Mouse (Mus musculus) stomach, postnatal 0 days (tissue): Measurements from ENCODE around the gene Eng. TPM values are rescaled to one million over a fixed set of nuclear protein-coding genes. Genes with fewer than 3 reads are reported as not detected.
A peak's percentile ranks its signal among the peaks of the same experiment; 100 is the strongest.

ENCODE experiments used
- ATAC-seq: fragments of 200-750 bp; cut with Nextera tagmentation; 2 replicates; pipeline ENCODE4 v1.8.0; 2017; ENCODE audit not compliant: low FRiP score, low TSS enrichment
- DNase-seq: peaks from one replicate; pipeline ENCODE4 v3.0.0-alpha.2; 2016; ENCODE audit warnings: low spot score
- H3K27ac ChIP-seq: fragments of 300-500 bp; sonication (generic); replicated peaks from 2 replicates; pipeline ENCODE4 v1.5.1; 2014; ENCODE audit warnings: mild to moderate bottlenecking, control low read depth
- H3K27me3 ChIP-seq: fragments of 300-500 bp; sonication (generic); 2 replicates; pipeline ENCODE4 v1.6.1; 2014; ENCODE audit warnings: low read length; ENCODE audit not compliant: control insufficient read depth, insufficient read depth
- H3K36me3 ChIP-seq: fragments of 300-500 bp; sonication (generic); 2 replicates; pipeline ENCODE4 v1.6.1; 2014; ENCODE audit warnings: low read length, mixed read lengths; ENCODE audit not compliant: control insufficient read depth, insufficient read depth
- H3K4me1 ChIP-seq: fragments of 300-500 bp; sonication (generic); replicated peaks from 2 replicates; pipeline ENCODE4 v1.6.1; 2014; ENCODE audit warnings: antibody characterized with exemption; ENCODE audit not compliant: control insufficient read depth, insufficient read depth
- H3K4me2 ChIP-seq: fragments of 300-500 bp; sonication (generic); replicated peaks from 2 replicates; pipeline ENCODE4 v1.6.1; 2014; ENCODE audit warnings: low read depth, mild to moderate bottlenecking, control low read depth, moderate library complexity
- H3K4me3 ChIP-seq: fragments of 300-500 bp; sonication (generic); 2 replicates; pipeline ENCODE4 v1.5.1; 2014; ENCODE audit warnings: low read depth, low read length, control low read depth
- H3K9ac ChIP-seq: fragments of 300-500 bp; sonication (generic); 2 replicates; pipeline ENCODE4 v1.6.1; 2014; ENCODE audit warnings: mild to moderate bottlenecking, low read length, control low read depth, mixed read lengths
- H3K9me3 ChIP-seq: fragments of 300-500 bp; sonication (generic); 2 replicates; pipeline ENCODE4 v1.6.1; 2016; ENCODE audit warnings: low read length; ENCODE audit not compliant: control insufficient read depth
- CTCF ChIP-seq: IDR thresholded peaks from 2 replicates; pipeline ENCODE4 v1.5.1; 2016; ENCODE audit warnings: antibody characterized with exemption, low read depth, mild to moderate bottlenecking, moderate library complexity
- EP300 ChIP-seq: optimal IDR thresholded peaks from 2 replicates; pipeline ENCODE3; 2016; ENCODE audit warnings: antibody characterized with exemption
- WGBS: fragments of 180-500 bp; shearing (Covaris S2); extraction: QIAGEN DNeasy Blood & Tissue Kit; methylation state at CpG from one replicate; pipeline ENCODE4 v1.1.7; 2014; 5-methylcytosine and 5-hydroxymethylcytosine counted together
- polyA plus RNA-seq: library from polyadenylated mRNA; unstranded; fragments of >200 nt; fragmentation: Nextera tagmentation; extraction: Ambion mirVana; gene quantifications from 2 replicates; pipeline ENCODE4 v1.2.1, GENCODE M21; 2015

Eng gene
- polyA plus RNA-seq, 1 experiment from 2014 or later = 23.0 TPM

DNA sequence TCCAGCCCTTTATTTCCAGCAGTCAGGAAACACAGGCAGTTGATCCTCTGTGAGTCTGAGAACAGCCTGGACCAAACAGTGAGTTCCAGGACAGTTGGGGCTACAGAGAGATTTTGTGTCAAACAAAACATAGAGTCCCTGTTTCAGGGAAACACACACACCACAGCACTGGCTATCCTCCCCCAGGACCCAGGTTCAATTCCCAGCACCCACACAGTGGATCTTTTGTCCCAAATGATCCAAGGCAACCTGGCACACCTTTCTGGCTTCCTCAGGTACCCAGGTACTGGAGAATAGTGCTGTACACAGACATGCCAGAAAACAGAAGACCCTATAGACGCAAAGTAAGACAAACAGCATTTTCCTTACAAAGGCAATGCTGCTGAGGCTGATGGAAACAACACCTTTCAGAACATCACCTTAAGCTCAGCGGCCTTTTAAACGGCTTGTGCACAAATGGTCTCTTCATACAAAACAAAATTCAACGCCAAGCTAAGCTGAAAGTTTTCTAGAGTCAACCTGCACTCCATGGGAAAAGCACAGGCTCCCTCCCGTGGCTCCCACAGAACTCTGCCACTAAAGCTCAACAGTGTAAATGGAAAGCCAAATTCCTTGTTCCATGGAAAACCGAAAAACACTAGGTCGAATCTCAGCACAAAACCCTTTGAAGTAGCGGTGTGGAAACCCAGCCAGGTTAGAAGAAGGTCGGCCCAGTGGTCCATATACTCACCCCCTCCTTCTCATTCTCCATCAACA, 65.1 kb downstream of the Eng start:
- Histone ChIP-seq H3K9me3 (no peaks in the 10 kb centered on the region), H3K27me3 (no peaks in the 10 kb centered on the region), H3K36me3 (peaks cover 21% of the 10 kb centered on the region), H3K9ac (peak overlapping the region; percentile 84), H3K27ac (peak overlapping the region; percentile 97), H3K4me1 (no peaks in the 10 kb centered on the region), H3K4me3 (peak overlapping the region; percentile 81), H3K4me2 (peak overlapping the region; percentile 84)
- TF ChIP-seq CTCF (peak; percentile 53), EP300 (no peak)
- ATAC-seq = no peak
- DNase-seq = no peak
- 21% methylated on average over 9 of the region's 9 CpGs for WGBS

DNA sequence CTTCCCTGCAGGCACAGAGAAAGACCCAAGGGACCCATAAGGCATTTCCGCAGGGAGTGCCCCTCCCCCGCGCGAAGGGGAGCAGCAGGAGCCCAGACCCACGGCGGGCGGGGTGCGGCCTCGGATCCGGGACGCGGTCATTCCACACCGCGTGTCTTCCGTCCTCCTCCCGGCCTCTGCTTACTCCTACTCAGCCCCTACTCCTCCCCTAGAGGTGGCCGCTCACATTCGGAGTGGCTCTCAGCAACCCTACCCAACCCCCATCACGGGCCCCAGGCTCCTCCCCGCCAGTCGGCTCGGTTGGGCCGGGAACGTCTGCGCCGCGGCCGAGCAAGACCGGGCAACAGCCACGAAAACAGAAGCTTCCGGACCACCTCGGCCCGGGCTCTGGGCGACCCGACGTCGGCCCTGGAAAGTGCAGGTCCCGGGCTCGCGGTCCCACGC, 65.7 kb downstream of the Eng start:
- H3K27me3 ChIP-seq = no peaks in the 10 kb centered on the region
- H3K4me1 ChIP-seq = no peaks in the 10 kb centered on the region
- DNase-seq (peak; percentile 89), ATAC-seq (peak; percentile 64)
- TF ChIP-seq EP300 (no peak), CTCF (peak; percentile 29)
- peak overlapping the region; percentile 81 for H3K4me3 ChIP-seq
- no peaks in the 10 kb centered on the region for H3K9me3 ChIP-seq
- H3K27ac ChIP-seq = peak overlapping the region; percentile 97
- H3K36me3 ChIP-seq = peaks cover 15% of the 10 kb centered on the region
- peak overlapping the region; percentile 84 for H3K9ac ChIP-seq
- H3K4me2 ChIP-seq = peak overlapping the region; percentile 84
- under 1% methylated on average over 41 of the region's 41 CpGs for WGBS

DNA sequence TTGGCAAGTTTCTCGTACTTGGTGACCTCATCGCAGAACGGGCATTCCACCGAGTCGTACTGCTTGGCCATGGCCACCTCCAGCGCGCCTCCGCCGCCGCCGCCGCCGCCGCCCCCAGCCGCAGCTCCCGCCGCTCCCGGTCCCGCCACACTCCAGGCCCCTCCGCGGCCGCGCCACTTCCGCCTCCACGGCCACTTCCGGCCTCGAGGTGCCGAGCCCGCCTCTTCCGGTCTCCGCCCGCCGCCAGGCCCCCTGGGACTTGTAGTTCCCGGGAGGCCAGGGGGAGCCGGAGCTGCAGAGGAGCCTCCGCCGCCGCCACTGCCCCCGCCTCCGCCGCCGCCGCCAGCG, 66.2 kb downstream of the Eng start:
- ATAC-seq = peak; percentile 89
- peak; percentile 96 for DNase-seq
- Histone ChIP-seq H3K36me3 (peaks cover 15% of the 10 kb centered on the region), H3K4me1 (no peaks in the 10 kb centered on the region; the same call in 1 of the 2 replicates), H3K27me3 (no peaks in the 10 kb centered on the region), H3K9ac (peak overlapping the region; percentile 84), H3K9me3 (no peaks in the 10 kb centered on the region), H3K4me3 (peak overlapping the region; percentile 81), H3K27ac (peak overlapping the region; percentile 97), H3K4me2 (peak overlapping the region; percentile 84)
- 2% methylated on average over 21 of the region's 44 CpGs for WGBS
- no peak for TF ChIP-seq CTCF
- TF ChIP-seq EP300 = no peak

DNA sequence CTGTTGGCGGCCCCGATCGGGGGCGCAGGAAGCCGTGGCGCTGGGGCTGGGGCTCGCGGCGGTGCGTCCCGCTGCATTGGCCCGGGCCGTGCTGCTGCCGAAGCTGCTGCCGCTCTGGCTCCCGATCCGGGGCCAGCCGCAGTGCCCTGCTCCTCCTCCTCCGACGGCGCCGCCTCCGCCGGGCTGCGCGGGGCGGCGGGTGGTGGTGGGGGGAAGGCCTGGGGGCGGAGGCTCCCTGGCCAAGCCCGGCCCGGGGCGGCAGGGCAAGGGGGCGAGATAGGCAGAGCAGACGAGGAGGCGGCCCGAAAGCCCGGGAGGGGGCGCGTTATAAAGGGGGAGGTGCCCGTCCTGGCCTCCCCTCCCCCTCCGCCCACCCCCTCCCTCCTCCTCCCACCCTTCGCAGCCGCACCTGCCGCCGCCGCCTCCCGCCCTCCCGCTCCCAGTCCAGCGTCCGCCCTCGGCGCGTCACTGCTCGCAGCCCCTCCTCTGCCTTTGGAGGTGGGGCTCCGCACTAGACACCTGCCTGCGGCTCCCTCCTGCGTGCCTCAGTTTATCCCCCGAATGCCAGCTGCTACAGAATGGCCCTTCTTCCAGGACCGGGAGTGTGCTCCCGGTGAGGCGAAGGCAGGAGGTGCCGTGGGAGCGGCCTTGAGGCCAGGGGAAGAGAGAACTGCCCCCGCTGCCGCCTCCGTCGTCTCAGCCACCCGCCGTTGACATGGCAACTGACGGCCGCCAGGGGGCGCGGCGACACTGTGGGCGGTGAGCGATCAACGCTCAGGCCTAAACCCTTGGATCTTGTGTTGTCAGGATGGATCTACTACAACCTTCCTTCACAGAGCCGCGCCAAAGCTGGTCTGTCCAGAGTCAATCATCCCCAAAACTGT, 66.8 kb downstream of the Eng start, which contains the start of gene Cdk9:
Cdk9 (minus strand) TSS at position 143 of the 884 bp plus-strand sequence.
- H3K9ac ChIP-seq = peak within 1 kb of the TSS; percentile 84
- WGBS = under 1% methylated on average over 37 of the region's 79 CpGs
- no peaks in the 10 kb centered on the region; the same call in 1 of the 2 replicates for H3K4me1 ChIP-seq
- no peaks in the 10 kb centered on the region for H3K9me3 ChIP-seq
- H3K27ac ChIP-seq = peak within 1 kb of the TSS; percentile 97
- peak; percentile 95 for DNase-seq
- peaks cover 11% of the 10 kb centered on the region for H3K36me3 ChIP-seq
- H3K4me2 ChIP-seq = peak within 1 kb of the TSS; percentile 84
- ATAC-seq = peak; percentile 86
- TF ChIP-seq CTCF (peak; percentile 99), EP300 (no peak)
- H3K27me3 ChIP-seq = no peaks in the 10 kb centered on the region
- peak within 1 kb of the TSS; percentile 81 for H3K4me3 ChIP-seq

DNA sequence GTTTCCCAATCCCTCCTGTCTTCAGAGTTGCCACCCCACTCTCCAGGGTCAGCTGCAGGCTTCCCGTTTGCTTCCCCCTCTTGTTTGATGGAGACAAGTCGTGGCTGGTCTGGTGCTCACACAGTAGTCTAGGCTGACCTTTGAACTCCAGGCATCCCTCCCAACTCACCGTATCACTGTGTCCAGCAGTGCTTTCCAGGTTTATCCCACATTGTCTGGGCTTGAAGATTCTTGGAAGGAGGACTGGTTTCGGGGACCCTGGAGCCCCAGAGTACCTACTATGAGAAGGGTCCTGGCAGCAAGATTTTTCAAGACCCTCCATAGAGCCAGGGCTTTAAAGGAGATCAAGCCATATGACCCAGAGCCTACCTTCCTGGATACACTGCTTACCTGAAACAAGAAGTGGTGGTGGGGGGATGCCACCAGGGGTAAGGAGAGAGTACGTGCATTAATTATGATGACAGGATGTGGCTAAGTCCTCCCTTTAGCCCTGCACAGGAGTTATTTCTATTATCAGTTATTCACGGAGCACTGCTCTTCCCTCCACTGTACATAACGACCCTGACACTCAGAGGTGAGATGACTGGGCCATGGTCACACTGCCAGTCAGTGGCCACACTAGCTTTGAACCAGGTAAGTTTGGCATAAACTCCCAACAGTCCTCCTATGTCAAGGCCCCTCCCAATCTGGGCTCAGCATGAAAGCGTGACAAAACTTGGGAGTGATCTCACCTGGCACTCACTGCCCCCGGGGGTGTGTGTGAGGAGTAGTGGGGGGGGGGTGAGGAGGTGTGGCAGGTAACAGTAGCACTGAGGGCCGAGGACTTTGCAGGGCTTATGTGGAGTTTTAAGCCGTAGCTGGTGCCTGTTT, 68.0 kb downstream of the Eng start:
- Histone ChIP-seq H3K9ac (peak overlapping the region; percentile 84; the same call in 1 of the 2 replicates), H3K27me3 (no peaks in the 10 kb centered on the region), H3K4me2 (no peak overlapping the region), H3K4me3 (no peak overlapping the region), H3K36me3 (peaks cover 6% of the 10 kb centered on the region), H3K27ac (peak overlapping the region; percentile 97), H3K4me1 (no peaks in the 10 kb centered on the region; the same call in 1 of the 2 replicates), H3K9me3 (no peaks in the 10 kb centered on the region)
- ATAC-seq (no peak), DNase-seq (no peak)
- TF ChIP-seq CTCF (no peak), EP300 (no peak)
- WGBS = 42% methylated on average over 11 of the region's 11 CpGs
